Mouse (Mus musculus): ENCODE results near the gene Scd3. TPM values are rescaled to one million over a fixed set of nuclear protein-coding genes. Genes with fewer than 3 reads are reported as not detected.

Gene Scd3
- not detected for total RNA-seq (2018; cell fraction: chromatin; rRNA removed)
- not detected for total RNA-seq (2018; cell fraction: cytosol; rRNA removed)
- total RNA-seq (2018; cell fraction: nucleus; rRNA removed) = not detected
- not detected in 3 replicates for polyA plus RNA-seq (2018)

DNA sequence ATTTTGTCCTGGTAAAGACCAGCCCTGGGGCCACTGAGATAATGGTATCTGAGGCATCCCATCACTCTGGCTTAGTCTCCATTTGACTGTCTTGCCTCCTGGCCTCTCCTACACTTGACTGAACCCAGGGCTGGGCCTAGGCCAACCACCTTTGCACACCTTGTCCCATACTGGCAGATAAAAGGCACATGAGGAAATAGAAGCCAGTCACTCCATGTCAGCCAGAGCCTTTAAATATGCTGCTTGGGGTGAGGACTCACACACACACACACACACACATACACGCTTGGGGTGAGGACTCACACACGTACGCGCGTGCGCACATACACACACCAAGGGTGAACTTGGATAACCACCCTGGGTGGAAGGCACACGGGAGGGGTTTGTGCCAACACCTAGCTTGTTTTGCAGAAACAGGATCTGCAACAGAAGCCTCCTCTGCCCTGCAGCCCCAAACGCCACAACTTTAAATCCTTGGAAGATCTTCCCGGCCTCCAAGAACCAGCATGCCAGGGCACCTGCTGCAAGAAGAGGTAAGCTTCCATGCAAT lies at the start of gene Scd3:
Gene Scd3 (plus strand): TSS at position 255 of the 550 bp plus-strand sequence.
- WGBS (ENCODE audit: missing documents) = 98% methylated on average over 9 of the region's 9 CpGs
- H3K36me3 ChIP-seq (ENCODE audit: inconsistent target) = no peaks in the 10 kb centered on the region
- H3K79me2 ChIP-seq (ENCODE audit: inconsistent target) = no peaks in the 10 kb centered on the region
- no peak within 1 kb of the TSS for H3K27ac ChIP-seq
- H3K4me3 ChIP-seq (ENCODE audit: inconsistent target) = no peak within 1 kb of the TSS

DNA sequence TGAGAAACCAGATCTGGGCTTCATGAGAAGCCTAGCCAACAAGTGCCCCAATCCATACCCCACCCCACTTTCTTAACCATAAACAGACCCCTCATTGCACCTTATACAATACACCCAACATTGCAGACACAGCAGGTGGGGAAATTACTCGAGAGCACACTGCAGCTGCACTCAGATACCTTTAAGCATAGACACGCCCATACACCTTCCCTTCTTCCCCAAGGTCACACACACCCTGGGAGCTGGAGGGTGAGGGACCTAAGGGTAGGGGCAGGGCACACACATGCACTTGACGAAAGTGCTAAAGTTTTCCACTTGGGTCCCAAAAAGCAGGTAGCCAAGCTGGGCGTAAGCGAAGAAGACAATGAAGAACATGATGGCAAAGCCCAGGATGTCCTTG lies 49.3 kb upstream of the Scd3 start:
- no peak overlapping the region for H3K4me3 ChIP-seq (ENCODE audit: inconsistent target)
- 78% methylated on average over 4 of the region's 5 CpGs for WGBS (ENCODE audit: missing documents)
- H3K79me2 ChIP-seq (ENCODE audit: inconsistent target) = no peaks in the 10 kb centered on the region

DNA sequence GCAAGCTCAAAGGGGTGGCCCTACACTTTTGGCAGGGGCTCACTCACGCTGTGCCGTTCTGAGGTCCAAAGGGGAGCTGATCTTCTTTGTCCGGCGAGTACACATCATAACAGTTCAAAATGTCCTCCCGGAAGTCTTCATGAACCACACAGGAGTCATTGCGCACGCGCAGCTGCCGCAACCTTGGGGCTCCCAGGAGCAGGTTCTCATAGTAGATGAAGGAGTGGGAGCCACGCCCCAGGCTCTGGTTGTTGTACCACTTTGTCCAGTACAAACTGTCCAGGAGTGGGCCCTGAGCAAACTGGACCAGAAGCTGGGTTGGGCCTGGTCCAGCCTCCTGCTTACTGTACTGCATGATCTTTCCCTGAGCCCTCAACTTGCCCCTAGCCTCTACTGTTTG lies 46.1 kb upstream of the Scd3 start:
- Histone ChIP-seq H3K27ac (no peak overlapping the region), H3K79me2 (ENCODE audit: inconsistent target) (no peaks in the 10 kb centered on the region), H3K36me3 (ENCODE audit: inconsistent target) (no peaks in the 10 kb centered on the region), H3K4me3 (ENCODE audit: inconsistent target) (no peak overlapping the region)
- WGBS (ENCODE audit: missing documents) = 93% methylated on average over 10 of the region's 10 CpGs

More for the DNA sequence above, 49.3 kb upstream of the Scd3 start:
- no peaks in the 10 kb centered on the region for H3K36me3 ChIP-seq (ENCODE audit: inconsistent target)
- no peak overlapping the region for H3K27ac ChIP-seq

DNA sequence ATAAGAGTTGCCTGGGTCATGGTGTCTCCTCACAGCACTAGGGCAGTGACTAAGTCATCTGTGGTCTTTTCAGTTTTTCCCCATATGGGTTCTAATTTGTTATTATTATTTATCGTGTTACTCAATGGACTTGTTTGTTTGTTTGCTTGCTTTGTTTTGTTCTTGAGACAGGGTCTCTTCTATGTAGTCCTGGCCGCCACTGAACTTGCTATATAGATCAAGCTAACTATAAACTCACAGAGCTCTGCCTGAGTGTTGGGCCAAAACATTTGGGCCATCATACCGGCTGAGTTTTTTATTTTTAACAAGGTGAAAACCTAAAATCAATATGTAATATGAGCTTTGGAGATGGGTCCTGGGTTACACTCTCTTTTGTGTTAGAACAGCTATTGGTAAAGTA lies 43.7 kb upstream of the Scd3 start:
- Histone ChIP-seq H3K79me2 (ENCODE audit: inconsistent target) (no peaks in the 10 kb centered on the region), H3K36me3 (ENCODE audit: inconsistent target) (no peaks in the 10 kb centered on the region), H3K4me3 (ENCODE audit: inconsistent target) (no peak overlapping the region), H3K27ac (no peak overlapping the region)
- WGBS (ENCODE audit: missing documents) = 88% methylated on average over 3 of the region's 3 CpGs

DNA sequence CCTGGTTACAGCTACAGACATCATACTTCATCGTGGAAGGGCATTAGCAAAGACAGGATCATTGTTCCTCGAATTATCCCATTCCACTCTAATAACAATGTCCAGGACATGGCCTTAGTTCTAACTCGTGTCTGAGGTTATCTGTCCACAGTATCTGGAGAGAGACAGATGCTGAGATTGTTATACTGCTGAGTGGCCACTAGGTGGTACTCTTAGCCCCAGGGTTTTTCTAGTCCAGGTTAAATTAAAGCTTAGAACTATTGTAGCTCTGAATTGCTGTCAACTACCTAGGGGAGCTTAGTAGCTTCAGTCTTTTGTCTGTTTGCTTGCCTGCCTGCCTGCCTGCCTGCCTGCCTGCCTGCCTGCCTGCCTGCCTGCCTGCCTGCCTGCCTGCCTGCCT lies 41.6 kb upstream of the Scd3 start:
- Histone ChIP-seq H3K27ac (no peak overlapping the region), H3K4me3 (ENCODE audit: inconsistent target) (no peak overlapping the region), H3K79me2 (ENCODE audit: inconsistent target) (no peaks in the 10 kb centered on the region), H3K36me3 (ENCODE audit: inconsistent target) (no peaks in the 10 kb centered on the region)
- WGBS (ENCODE audit: missing documents) = 7% methylated on average over 3 of the region's 3 CpGs

DNA sequence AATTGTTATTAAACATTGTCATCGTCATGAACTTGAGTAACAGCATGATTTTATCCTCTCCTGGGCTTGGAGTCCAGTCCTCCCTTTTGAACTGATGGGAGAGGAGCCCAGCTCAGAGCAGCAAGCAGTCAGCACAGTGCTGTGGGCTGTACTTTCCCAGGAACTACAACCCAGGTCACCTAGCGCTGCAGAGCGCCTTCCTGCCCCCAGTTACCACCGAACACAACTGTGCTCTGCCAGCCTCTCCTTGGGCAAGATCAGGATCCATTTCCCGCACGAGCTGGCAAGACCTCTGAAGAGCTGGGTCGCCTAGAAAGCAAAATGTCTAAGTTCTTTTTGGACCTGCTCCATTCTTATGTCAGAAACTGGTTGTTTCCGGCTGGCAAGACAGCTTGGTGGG lies 28.2 kb upstream of the Scd3 start:
- H3K79me2 ChIP-seq (ENCODE audit: inconsistent target) = no peaks in the 10 kb centered on the region
- H3K4me3 ChIP-seq (ENCODE audit: inconsistent target) = no peak overlapping the region
- H3K27ac ChIP-seq = no peak overlapping the region
- H3K36me3 ChIP-seq (ENCODE audit: inconsistent target) = no peaks in the 10 kb centered on the region
- WGBS (ENCODE audit: missing documents) = 65% methylated on average over 8 of the region's 8 CpGs

DNA sequence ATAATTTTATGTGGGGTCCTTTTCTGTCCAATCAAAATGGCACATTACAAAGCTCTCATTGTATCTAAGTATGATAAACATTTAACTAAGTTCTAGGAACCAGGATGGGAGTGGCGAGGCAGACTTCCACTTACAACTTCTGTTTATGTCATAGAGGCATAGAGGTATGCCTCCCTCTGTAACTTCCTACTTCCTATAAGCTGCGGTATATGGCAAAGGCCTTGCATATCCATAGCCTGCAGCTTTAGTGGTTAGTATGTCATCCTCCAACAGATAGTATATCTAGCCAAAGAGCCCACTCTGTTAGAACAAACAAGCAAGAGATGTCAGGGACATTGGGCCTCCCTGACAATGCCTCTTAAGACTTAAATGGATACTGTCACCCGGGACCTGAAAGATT lies 26.3 kb upstream of the Scd3 start:
- Histone ChIP-seq H3K36me3 (ENCODE audit: inconsistent target) (no peaks in the 10 kb centered on the region), H3K79me2 (ENCODE audit: inconsistent target) (no peaks in the 10 kb centered on the region)
- 76% methylated on average over 3 of the region's 3 CpGs for WGBS (ENCODE audit: missing documents)

DNA sequence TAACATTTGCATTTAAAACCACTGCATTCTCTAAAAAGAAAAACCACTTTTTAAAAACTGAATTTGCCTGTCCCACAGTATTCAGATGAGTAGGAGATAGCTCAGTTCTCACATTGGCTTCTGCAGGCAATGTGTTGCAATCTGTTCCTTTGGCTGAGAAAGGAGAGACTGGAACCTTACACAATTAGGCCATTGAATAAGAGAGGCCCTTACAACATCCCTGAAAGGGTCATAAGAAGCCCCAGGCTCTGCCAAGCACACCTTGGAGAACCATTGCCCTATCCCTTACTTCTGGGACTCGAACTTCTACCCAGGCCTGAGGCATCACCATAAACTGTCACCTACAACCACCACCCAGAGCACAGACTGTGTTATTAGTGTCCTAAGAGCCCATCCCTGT lies 22.6 kb upstream of the Scd3 start:
- Histone ChIP-seq H3K27ac (no peak overlapping the region), H3K79me2 (ENCODE audit: inconsistent target) (no peaks in the 10 kb centered on the region), H3K36me3 (ENCODE audit: inconsistent target) (no peaks in the 10 kb centered on the region), H3K4me3 (ENCODE audit: inconsistent target) (no peak overlapping the region)
- WGBS (ENCODE audit: missing documents) = 83% methylated on average over 1 of the region's 1 CpGs

More for the DNA sequence above, 26.3 kb upstream of the Scd3 start:
- Histone ChIP-seq H3K27ac (no peak overlapping the region), H3K4me3 (ENCODE audit: inconsistent target) (no peak overlapping the region)

DNA sequence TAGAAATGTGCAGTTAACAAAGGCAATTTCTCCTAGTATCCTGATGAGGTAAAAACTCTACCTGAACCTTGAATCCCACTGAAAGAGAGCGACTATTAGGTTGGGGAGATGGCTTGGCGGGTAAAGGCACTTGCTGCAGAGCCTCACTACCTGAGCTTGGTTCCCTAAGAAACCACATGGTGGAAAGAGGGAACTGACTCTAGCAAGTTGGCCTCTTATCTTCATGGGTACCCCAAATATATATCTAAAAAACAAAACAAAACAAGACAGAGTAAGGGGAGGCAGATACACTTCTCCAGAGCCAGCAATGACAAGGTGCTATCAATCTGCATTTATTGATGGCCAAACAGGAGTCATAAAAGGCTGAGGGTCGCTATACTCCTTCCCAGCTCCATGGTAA lies 19.1 kb upstream of the Scd3 start:
- WGBS (ENCODE audit: missing documents) = 87% methylated on average over 3 of the region's 3 CpGs
- no peak overlapping the region for H3K27ac ChIP-seq
- H3K36me3 ChIP-seq (ENCODE audit: inconsistent target) = no peaks in the 10 kb centered on the region
- no peaks in the 10 kb centered on the region for H3K79me2 ChIP-seq (ENCODE audit: inconsistent target)
- H3K4me3 ChIP-seq (ENCODE audit: inconsistent target) = no peak overlapping the region

DNA sequence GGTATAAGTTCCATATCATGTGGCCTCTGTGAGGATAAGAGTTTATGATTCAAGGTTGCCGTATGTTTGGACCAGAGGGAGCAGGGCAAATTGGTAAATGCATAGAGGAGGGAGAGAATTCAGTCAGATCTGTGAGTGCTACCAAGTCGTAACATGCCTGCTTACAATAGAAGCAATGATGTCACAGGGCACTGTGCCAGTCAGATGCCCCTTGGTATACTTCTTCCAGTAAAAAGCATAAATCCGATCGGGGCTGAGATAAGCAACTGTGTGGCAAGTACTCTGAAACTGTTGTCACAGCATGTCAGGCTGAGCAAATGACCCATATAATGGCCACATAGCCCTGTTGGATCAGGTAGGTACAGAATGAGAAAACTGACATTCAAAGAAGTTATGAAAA lies 14.0 kb upstream of the Scd3 start:
- H3K79me2 ChIP-seq (ENCODE audit: inconsistent target) = no peaks in the 10 kb centered on the region
- no peak overlapping the region for H3K4me3 ChIP-seq (ENCODE audit: inconsistent target)
- no peaks in the 10 kb centered on the region for H3K36me3 ChIP-seq (ENCODE audit: inconsistent target)
- WGBS (ENCODE audit: missing documents) = 90% methylated on average over 4 of the region's 4 CpGs
- no peak overlapping the region for H3K27ac ChIP-seq

DNA sequence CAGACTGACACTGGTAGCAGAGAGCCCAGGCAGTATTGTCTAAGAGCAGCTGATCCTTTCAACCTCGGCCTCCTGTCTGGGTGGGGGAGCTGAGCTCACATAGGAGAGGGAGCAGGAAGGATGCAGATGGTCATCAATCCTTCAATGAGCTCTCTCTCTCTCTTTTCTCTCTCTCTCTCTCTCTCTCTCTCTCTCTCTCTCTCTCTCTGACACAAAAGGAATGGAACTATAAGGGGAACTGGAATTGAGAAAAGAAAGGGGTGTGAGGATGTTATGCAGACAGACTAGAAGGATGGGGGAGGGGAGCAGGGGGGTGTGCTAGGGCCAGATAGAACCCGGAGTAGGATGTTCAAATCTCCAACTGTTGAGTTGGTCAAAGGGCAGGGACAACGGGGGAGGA lies 10.7 kb upstream of the Scd3 start, which contains the start of gene Pkd2l1:
Gene Pkd2l1 (minus strand): TSS at position 101 of the 400 bp plus-strand sequence.
- Histone ChIP-seq H3K36me3 (ENCODE audit: inconsistent target) (no peaks in the 10 kb centered on the region), H3K4me3 (ENCODE audit: inconsistent target) (no peak within 1 kb of the TSS), H3K27ac (no peak within 1 kb of the TSS), H3K79me2 (ENCODE audit: inconsistent target) (no peaks in the 10 kb centered on the region)
- 33% methylated on average over 3 of the region's 3 CpGs for WGBS (ENCODE audit: missing documents)

DNA sequence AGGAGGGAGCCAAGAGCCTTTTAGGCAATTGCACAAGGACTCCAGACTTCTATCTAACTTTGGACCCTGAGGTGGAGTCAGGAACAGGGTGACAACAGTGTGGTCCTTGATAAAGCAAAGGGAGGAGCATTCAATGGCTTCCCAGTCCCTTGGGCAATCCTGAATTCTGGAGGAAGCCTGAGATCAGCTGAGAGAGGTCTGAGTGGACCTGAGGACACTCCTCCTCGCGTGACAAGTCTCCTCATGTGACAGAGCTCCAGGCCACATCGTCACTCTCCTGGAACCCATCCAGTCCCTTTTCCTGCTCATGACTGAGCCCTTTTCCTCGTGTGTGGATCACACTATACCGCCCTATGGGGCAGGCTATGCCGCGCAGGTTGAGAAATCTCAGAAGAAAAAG lies 9.2 kb upstream of the Scd3 start:
- no peaks in the 10 kb centered on the region for H3K79me2 ChIP-seq (ENCODE audit: inconsistent target)
- 59% methylated on average over 7 of the region's 7 CpGs for WGBS (ENCODE audit: missing documents)
- no peak overlapping the region for H3K27ac ChIP-seq
- no peaks in the 10 kb centered on the region for H3K36me3 ChIP-seq (ENCODE audit: inconsistent target)
- no peak overlapping the region for H3K4me3 ChIP-seq (ENCODE audit: inconsistent target)

DNA sequence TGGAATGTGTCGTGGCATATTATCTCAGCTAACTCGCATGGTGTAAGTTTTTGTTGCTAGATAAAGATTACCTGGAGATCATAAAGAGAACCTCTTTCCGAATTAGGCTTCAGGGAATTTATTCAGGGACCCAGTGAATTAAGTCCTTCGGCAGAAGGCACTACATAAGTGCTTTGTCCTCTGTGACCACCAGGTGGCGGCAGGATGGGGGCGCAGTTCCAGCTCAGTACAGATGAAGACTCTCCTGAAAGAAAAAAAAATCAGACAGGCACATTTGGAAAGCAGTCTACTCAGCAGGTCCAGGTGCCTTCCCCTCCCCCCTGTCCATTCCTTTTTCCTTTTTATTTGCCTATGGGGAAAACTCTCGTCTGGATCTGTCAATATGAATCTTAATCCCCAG lies 7.9 kb upstream of the Scd3 start:
- no peaks in the 10 kb centered on the region for H3K36me3 ChIP-seq (ENCODE audit: inconsistent target)
- H3K27ac ChIP-seq = no peak overlapping the region
- no peaks in the 10 kb centered on the region for H3K79me2 ChIP-seq (ENCODE audit: inconsistent target)
- H3K4me3 ChIP-seq (ENCODE audit: inconsistent target) = no peak overlapping the region
- WGBS (ENCODE audit: missing documents) = 35% methylated on average over 7 of the region's 7 CpGs

DNA sequence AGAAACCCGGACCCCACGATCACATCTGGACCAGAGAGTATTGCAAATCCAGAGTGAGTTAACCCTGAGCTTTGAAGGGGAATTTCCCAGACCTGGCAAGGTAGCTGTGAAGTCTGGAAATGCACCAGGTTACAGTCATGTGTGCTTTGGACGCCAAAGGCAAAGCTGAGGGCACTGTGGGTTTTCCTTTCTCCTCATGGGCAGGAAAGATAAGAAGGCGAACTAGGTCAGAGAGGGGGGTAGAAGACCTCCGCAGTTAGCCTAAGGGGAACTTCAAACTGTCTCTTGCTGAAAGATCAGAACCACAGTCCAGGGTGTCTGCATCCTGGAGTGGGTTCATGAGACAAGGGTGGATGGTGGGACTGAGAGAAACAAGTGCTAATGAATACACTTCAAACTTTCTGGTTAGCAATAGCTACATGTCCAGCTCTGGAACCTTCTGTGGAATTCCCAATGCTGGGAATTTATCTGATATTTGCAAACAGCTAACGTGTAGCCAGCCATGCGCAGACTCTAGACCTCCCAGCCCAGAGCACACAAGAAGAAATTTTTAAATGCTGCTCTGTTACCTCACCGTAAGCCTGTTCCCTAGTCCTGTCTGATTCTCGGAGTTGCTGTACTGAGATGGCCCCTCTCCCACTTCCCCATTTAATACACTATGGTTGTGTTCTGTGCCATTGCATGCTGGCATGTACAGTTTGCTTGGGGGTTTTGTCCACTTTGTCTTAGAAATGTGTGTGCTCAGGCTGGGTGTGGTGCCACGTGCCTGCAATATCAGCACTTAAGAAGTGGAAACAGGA lies 5.8 kb upstream of the Scd3 start:
- WGBS (ENCODE audit: missing documents) = 51% methylated on average over 10 of the region's 10 CpGs
- Histone ChIP-seq H3K4me3 (ENCODE audit: inconsistent target) (no peak overlapping the region), H3K36me3 (ENCODE audit: inconsistent target) (no peaks in the 10 kb centered on the region), H3K79me2 (ENCODE audit: inconsistent target) (no peaks in the 10 kb centered on the region), H3K27ac (no peak overlapping the region)

DNA sequence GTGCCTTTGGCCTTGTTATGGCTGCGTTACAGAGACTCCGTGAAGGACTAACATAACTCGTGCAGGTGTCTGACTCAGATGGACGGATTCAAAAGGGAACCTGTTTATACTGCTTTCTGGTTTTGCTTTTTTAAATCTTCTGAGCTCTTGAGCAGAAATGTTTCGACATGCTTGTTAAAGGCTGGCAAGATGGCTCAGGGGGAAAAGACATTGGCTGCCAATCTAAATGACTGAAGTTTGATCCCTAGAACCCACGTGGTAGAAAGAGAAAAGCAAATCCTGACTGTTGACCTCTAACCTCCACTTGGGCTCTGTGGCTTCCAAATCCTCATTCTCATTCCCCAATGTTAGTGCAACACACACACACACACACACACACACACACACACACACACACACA lies 4.6 kb upstream of the Scd3 start:
- Histone ChIP-seq H3K79me2 (ENCODE audit: inconsistent target) (no peaks in the 10 kb centered on the region), H3K27ac (no peak overlapping the region), H3K4me3 (ENCODE audit: inconsistent target) (no peak overlapping the region), H3K36me3 (ENCODE audit: inconsistent target) (no peaks in the 10 kb centered on the region)
- 76% methylated on average over 5 of the region's 6 CpGs for WGBS (ENCODE audit: missing documents)
